Mouse (Mus musculus) limb, embryonic 13.5 days (tissue): ENCODE data around the gene Nrtn. TPM values are rescaled to one million over a fixed set of nuclear protein-coding genes. Genes with fewer than 3 reads are reported as not detected.

Source experiments
- ATAC-seq: fragments of 200-750 bp; cut with Nextera tagmentation; 2 replicates; pipeline ENCODE4 v1.8.0; 2017; ENCODE audit warnings: low read depth, moderate number of reproducible peaks, moderate TSS enrichment; ENCODE audit not compliant: low FRiP score
- H3K27ac ChIP-seq: fragments of 300-500 bp; sonication (generic); 2 replicates; pipeline ENCODE4 v1.5.1; 2015; ENCODE audit warnings: inconsistent platforms, mild to moderate bottlenecking, moderate library complexity
- H3K27me3 ChIP-seq: fragments of 300-500 bp; sonication (generic); 2 replicates; pipeline ENCODE4 v1.6.1; 2015; ENCODE audit warnings: mild to moderate bottlenecking, inconsistent platforms
- H3K36me3 ChIP-seq: fragments of 300-500 bp; sonication (generic); 2 replicates; pipeline ENCODE4 v1.6.1; 2015; ENCODE audit warnings: inconsistent platforms, mild to moderate bottlenecking, moderate library complexity
- H3K4me1 ChIP-seq: fragments of 300-500 bp; sonication (generic); 2 replicates; pipeline ENCODE4 v1.6.1; 2015; ENCODE audit warnings: inconsistent platforms
- H3K4me2 ChIP-seq: fragments of 300-500 bp; sonication (generic); replicated peaks from 2 replicates; pipeline ENCODE4 v1.6.1; 2015; ENCODE audit warnings: inconsistent platforms, mild to moderate bottlenecking, moderate library complexity
- H3K4me3 ChIP-seq: fragments of 300-500 bp; sonication (generic); 2 replicates; pipeline ENCODE4 v1.5.1; 2015; ENCODE audit warnings: moderate library complexity, mild to moderate bottlenecking, inconsistent platforms
- H3K9ac ChIP-seq: fragments of 300-500 bp; sonication (generic); 2 replicates; pipeline ENCODE4 v1.6.1; 2015; ENCODE audit warnings: mild to moderate bottlenecking, inconsistent platforms
- H3K9me3 ChIP-seq: fragments of 300-500 bp; sonication (generic); 2 replicates; pipeline ENCODE4 v1.6.1; 2016; ENCODE audit warnings: inconsistent platforms
- WGBS: fragments of 180-500 bp; shearing (Covaris S2); methylation state at CpG from one replicate; pipeline ENCODE4 v1.1.7; 2015; 5-methylcytosine and 5-hydroxymethylcytosine counted together
- polyA plus RNA-seq: library from polyadenylated mRNA; unstranded; fragments of >200 nt; fragmentation: Nextera tagmentation; extraction: Ambion mirVana; gene quantifications from 2 replicates; pipeline ENCODE4 v1.2.1, GENCODE M21; 2015

Gene Nrtn
- polyA plus RNA-seq: 14.1 TPM in 2 replicates

- Histone ChIP-seq H3K27ac (no peak within 1 kb of the TSS), H3K27me3 (peaks cover 56% of the 10 kb centered on the region), H3K36me3 (no peaks in the 10 kb centered on the region), H3K4me3 (peak within 1 kb of the TSS; percentile 59), H3K4me1 (peaks cover 62% of the 10 kb centered on the region), H3K4me2 (peak within 1 kb of the TSS; percentile 98), H3K9me3 (no peaks in the 10 kb centered on the region), H3K9ac (peak within 1 kb of the TSS; percentile 78)
- WGBS: under 1% methylated on average over 43 of the region's 48 CpGs
- ATAC-seq: peak; percentile 52
Observed at GRCm38 (mm10) chr17:56757416-56758123, at the start of gene Nrtn. Nrtn (minus strand) TSS chr17:56757530.

GRCm38 (mm10) chr17:56805784-56806183, 48.5 kb upstream of the Nrtn start:
- WGBS: 79% methylated on average over 1 of the region's 1 CpGs
- Histone ChIP-seq H3K27ac (no peak overlapping the region), H3K4me2 (no peak overlapping the region), H3K9me3 (no peaks in the 10 kb centered on the region), H3K9ac (no peak overlapping the region), H3K36me3 (peaks cover 5% of the 10 kb centered on the region; the same call in 1 of the 2 replicates), H3K4me3 (no peak overlapping the region), H3K27me3 (peaks cover 4% of the 10 kb centered on the region; the same call in 1 of the 2 replicates), H3K4me1 (peaks cover 10% of the 10 kb centered on the region)
- no peak for ATAC-seq

- no peak for ATAC-seq
- Histone ChIP-seq H3K9ac (no peak overlapping the region), H3K4me1 (peaks cover 2% of the 10 kb centered on the region), H3K9me3 (no peaks in the 10 kb centered on the region), H3K4me2 (no peak overlapping the region), H3K27me3 (peaks cover 4% of the 10 kb centered on the region; the same call in 1 of the 2 replicates), H3K27ac (no peak overlapping the region), H3K36me3 (peaks cover 5% of the 10 kb centered on the region; the same call in 1 of the 2 replicates), H3K4me3 (no peak overlapping the region)
- WGBS: 82% methylated on average over 5 of the region's 5 CpGs
Observed at GRCm38 (mm10) chr17:56804952-56805351, 47.6 kb upstream of the Nrtn start.

- Histone ChIP-seq H3K36me3 (peaks cover 5% of the 10 kb centered on the region; the same call in 1 of the 2 replicates), H3K27me3 (no peaks in the 10 kb centered on the region), H3K27ac (no peak overlapping the region), H3K9me3 (no peaks in the 10 kb centered on the region), H3K4me1 (no peaks in the 10 kb centered on the region), H3K4me2 (no peak overlapping the region), H3K9ac (no peak overlapping the region), H3K4me3 (no peak overlapping the region)
- ATAC-seq: no peak
- 71% methylated on average over 8 of the region's 8 CpGs for WGBS
Observed at GRCm38 (mm10) chr17:56802065-56802464, 44.7 kb upstream of the Nrtn start.

- WGBS: 75% methylated on average over 3 of the region's 3 CpGs
Observed at GRCm38 (mm10) chr17:56799276-56799675, 41.9 kb upstream of the Nrtn start.

GRCm38 (mm10) chr17:56793614-56794319, 36.4 kb upstream of the Nrtn start:
- Histone ChIP-seq H3K36me3 (no peaks in the 10 kb centered on the region), H3K9ac (no peak overlapping the region), H3K27ac (no peak overlapping the region), H3K4me2 (no peak overlapping the region), H3K9me3 (no peaks in the 10 kb centered on the region), H3K4me1 (no peaks in the 10 kb centered on the region), H3K27me3 (no peaks in the 10 kb centered on the region), H3K4me3 (no peak overlapping the region)
- ATAC-seq: no peak
- 68% methylated on average over 6 of the region's 6 CpGs for WGBS

More at GRCm38 (mm10) chr17:56799276-56799675, 41.9 kb upstream of the Nrtn start:
- no peak overlapping the region for H3K4me3 ChIP-seq
- no peaks in the 10 kb centered on the region for H3K4me1 ChIP-seq
- H3K4me2 ChIP-seq: no peak overlapping the region
- H3K27ac ChIP-seq: no peak overlapping the region
- no peak for ATAC-seq
- no peaks in the 10 kb centered on the region for H3K27me3 ChIP-seq
- no peaks in the 10 kb centered on the region for H3K9me3 ChIP-seq
- peaks cover 5% of the 10 kb centered on the region; the same call in 1 of the 2 replicates for H3K36me3 ChIP-seq
- H3K9ac ChIP-seq: no peak overlapping the region

- Histone ChIP-seq H3K4me2 (no peak overlapping the region), H3K9me3 (no peaks in the 10 kb centered on the region)
- 77% methylated on average over 3 of the region's 3 CpGs for WGBS
Observed at GRCm38 (mm10) chr17:56792588-56792987, 35.3 kb upstream of the Nrtn start.

GRCm38 (mm10) chr17:56789286-56789685, 32.0 kb upstream of the Nrtn start:
- Histone ChIP-seq H3K4me1 (no peaks in the 10 kb centered on the region), H3K27me3 (no peaks in the 10 kb centered on the region), H3K4me2 (no peak overlapping the region), H3K4me3 (no peak overlapping the region), H3K36me3 (no peaks in the 10 kb centered on the region; the same call in 1 of the 2 replicates), H3K9me3 (no peaks in the 10 kb centered on the region), H3K9ac (no peak overlapping the region), H3K27ac (no peak overlapping the region)
- ATAC-seq: no peak
- WGBS: 81% methylated on average over 6 of the region's 6 CpGs

More at GRCm38 (mm10) chr17:56792588-56792987, 35.3 kb upstream of the Nrtn start:
- H3K27me3 ChIP-seq: no peaks in the 10 kb centered on the region
- no peak for ATAC-seq
- H3K9ac ChIP-seq: no peak overlapping the region
- no peak overlapping the region for H3K4me3 ChIP-seq
- H3K27ac ChIP-seq: no peak overlapping the region
- H3K4me1 ChIP-seq: no peaks in the 10 kb centered on the region
- no peaks in the 10 kb centered on the region for H3K36me3 ChIP-seq

GRCm38 (mm10) chr17:56788886-56789285, 31.6 kb upstream of the Nrtn start:
- Histone ChIP-seq H3K4me3 (no peak overlapping the region), H3K4me2 (no peak overlapping the region), H3K36me3 (no peaks in the 10 kb centered on the region; the same call in 1 of the 2 replicates), H3K9ac (no peak overlapping the region), H3K4me1 (no peaks in the 10 kb centered on the region), H3K27ac (no peak overlapping the region), H3K9me3 (no peaks in the 10 kb centered on the region), H3K27me3 (no peaks in the 10 kb centered on the region)
- WGBS: 70% methylated on average over 3 of the region's 3 CpGs
- no peak for ATAC-seq

GRCm38 (mm10) chr17:56780291-56780978, 23.1 kb upstream of the Nrtn start:
- 84% methylated on average over 13 of the region's 13 CpGs for WGBS

GRCm38 (mm10) chr17:56778779-56779362, 21.5 kb upstream of the Nrtn start:
- H3K4me3 ChIP-seq: no peak overlapping the region
- 38% methylated on average over 3 of the region's 3 CpGs for WGBS
- ATAC-seq: no peak
- no peaks in the 10 kb centered on the region for H3K27me3 ChIP-seq
- peaks cover 19% of the 10 kb centered on the region for H3K36me3 ChIP-seq
- H3K4me2 ChIP-seq: no peak overlapping the region
- no peak overlapping the region for H3K9ac ChIP-seq
- peaks cover 8% of the 10 kb centered on the region; the same call in 1 of the 2 replicates for H3K9me3 ChIP-seq
- H3K4me1 ChIP-seq: no peaks in the 10 kb centered on the region
- H3K27ac ChIP-seq: no peak overlapping the region

More at GRCm38 (mm10) chr17:56780291-56780978, 23.1 kb upstream of the Nrtn start:
- no peak overlapping the region for H3K4me3 ChIP-seq
- ATAC-seq: no peak
- H3K4me2 ChIP-seq: no peak overlapping the region
- 0 out of 2 replicates have a peak overlapping the region, but pooled peaks have one; percentile 13 for H3K9ac ChIP-seq
- H3K27ac ChIP-seq: no peak overlapping the region
- H3K36me3 ChIP-seq: peaks cover 19% of the 10 kb centered on the region
- no peaks in the 10 kb centered on the region for H3K27me3 ChIP-seq
- peaks cover 8% of the 10 kb centered on the region; the same call in 1 of the 2 replicates for H3K9me3 ChIP-seq
- no peaks in the 10 kb centered on the region for H3K4me1 ChIP-seq
